Mouse (Mus musculus): ENCODE data around the gene Fndc3b. TPM values are rescaled to one million over a fixed set of nuclear protein-coding genes. Genes with fewer than 3 reads are reported as not detected.

Fndc3b gene
- polyA plus RNA-seq, 1 experiment from 2014 or later = 29.0 TPM

DNA sequence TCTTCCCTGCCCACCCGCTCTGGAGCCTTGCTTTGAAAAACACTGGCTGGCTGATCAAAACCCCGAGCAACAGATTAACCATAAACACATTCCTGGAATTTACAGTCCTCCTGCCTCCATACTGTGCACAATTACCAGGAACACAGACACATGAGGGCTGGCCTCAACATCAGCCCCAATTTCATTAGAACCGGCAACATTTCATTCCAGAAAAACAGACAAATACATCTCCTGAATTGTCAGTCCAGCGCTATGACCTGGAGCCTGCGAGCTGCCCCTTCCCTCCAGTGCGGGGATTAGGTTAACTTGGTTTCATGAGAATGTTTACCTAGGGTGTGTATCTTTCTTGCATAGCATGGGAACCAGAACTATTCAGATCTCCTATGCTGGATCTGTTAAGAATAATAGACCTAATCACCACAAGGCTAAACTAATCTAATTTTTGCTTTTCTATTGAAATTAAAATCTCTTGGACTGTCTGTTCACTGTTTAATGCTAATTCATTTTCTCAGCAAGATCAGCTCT, 275.9 kb downstream of the Fndc3b start:
- Histone ChIP-seq H3K9ac (ENCODE audit: low read length) (no peak overlapping the region), H3K27me3 (ENCODE audit: control insufficient read depth, insufficient read depth, low read length) (no peaks in the 10 kb centered on the region), H3K36me3 (ENCODE audit: control insufficient read depth, insufficient read depth, low read length) (peaks cover 87% of the 10 kb centered on the region), H3K4me1 (ENCODE audit: control insufficient read depth in 2 of 2, insufficient read depth in 2 of 2, low read length in 2 of 2) (peaks cover 6 to 17% of the 10 kb centered on the region in 2 experiments), H3K4me3 (ENCODE audit: control insufficient read depth in 1 of 2, insufficient read depth in 1 of 2, low read depth in 1 of 2, low read length in 2 of 2) (no peak overlapping the region), H3K9me3 (ENCODE audit: control insufficient read depth, low read length) (no peaks in the 10 kb centered on the region), H3K4me2 (ENCODE audit: low read length) (no peak overlapping the region), H3K27ac (replicated peaks in 1 of 2; ENCODE audit: control insufficient read depth in 1 of 2, insufficient read depth in 1 of 2, low read depth in 2 of 2, low read length in 2 of 2) (no peak overlapping the region)
- 58% methylated on average over 6 of the region's 6 CpGs for WGBS
- no peak for ATAC-seq (ENCODE audit: insufficient number of reproducible peaks, insufficient read depth, low FRiP score, low read depth)

DNA sequence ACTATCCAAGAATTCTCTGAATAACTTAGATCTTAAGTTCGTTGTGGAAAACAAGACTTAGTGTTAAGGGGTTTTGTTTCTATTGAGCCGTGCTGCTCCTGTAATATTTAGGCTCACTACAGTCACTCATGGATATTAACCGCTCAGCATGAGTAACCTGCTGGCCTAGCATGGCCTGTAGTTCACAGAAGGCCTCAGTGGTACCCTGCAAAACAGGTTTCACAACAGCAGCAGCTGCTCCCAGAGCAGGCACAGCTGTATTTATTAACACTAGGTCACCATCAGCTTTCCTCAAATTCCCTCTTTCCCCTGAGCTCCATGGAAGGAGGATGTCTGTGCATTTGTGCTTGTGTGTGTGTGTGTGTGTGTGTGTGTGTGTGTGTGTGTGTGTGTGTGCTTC, 278.1 kb downstream of the Fndc3b start:
- Histone ChIP-seq H3K9me3 (ENCODE audit: control insufficient read depth, low read length) (no peaks in the 10 kb centered on the region), H3K4me1 (ENCODE audit: control insufficient read depth in 2 of 2, insufficient read depth in 2 of 2, low read length in 2 of 2) (peaks cover 6 to 17% of the 10 kb centered on the region in 2 experiments), H3K36me3 (ENCODE audit: control insufficient read depth, insufficient read depth, low read length) (peaks cover 87% of the 10 kb centered on the region), H3K27ac (replicated peaks in 1 of 2; ENCODE audit: control insufficient read depth in 1 of 2, insufficient read depth in 1 of 2, low read depth in 2 of 2, low read length in 2 of 2) (no peak overlapping the region), H3K27me3 (ENCODE audit: control insufficient read depth, insufficient read depth, low read length) (no peaks in the 10 kb centered on the region), H3K4me2 (ENCODE audit: low read length) (no peak overlapping the region), H3K9ac (ENCODE audit: low read length) (no peak overlapping the region), H3K4me3 (ENCODE audit: control insufficient read depth in 1 of 2, insufficient read depth in 1 of 2, low read depth in 1 of 2, low read length in 2 of 2) (no peak overlapping the region)
- no peak for ATAC-seq (ENCODE audit: insufficient number of reproducible peaks, insufficient read depth, low FRiP score, low read depth)
- 92% methylated on average over 3 of the region's 3 CpGs for WGBS

DNA sequence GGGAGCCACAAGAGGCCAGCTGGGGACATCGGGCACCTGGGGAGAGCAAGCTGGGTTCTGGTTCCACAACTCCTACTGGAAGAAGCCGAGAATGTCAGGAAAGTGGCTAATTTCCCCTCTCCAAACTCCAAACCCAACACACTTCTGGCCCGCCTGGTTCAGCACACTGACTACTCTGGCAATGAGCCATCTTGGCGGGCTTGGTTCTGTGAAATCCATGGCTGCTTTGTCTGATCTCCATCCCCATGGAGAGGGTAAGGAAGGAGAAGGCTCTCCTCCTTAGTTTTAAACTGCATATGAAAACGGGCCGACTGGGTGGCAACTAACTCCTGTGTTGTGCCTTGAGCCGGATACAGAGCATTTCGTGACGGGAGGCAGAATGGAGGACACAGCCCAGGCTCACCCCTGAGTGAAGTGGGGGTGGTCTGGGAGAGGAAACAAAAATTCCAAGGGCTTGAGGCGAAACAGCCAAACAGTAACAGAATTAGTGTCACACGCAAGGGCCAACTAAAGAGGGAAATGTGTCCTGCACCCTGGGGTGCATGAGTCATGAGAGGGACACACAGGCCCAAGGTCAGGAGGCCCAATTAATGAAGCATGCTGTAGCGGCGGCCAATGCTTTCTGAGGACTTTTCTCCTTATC, 280.4 kb downstream of the Fndc3b start:
- no peak for ATAC-seq (ENCODE audit: insufficient number of reproducible peaks, insufficient read depth, low FRiP score, low read depth)
- no peaks in the 10 kb centered on the region for H3K9me3 ChIP-seq (ENCODE audit: control insufficient read depth, low read length)
- WGBS = 78% methylated on average over 13 of the region's 13 CpGs
- peaks cover 85% of the 10 kb centered on the region for H3K36me3 ChIP-seq (ENCODE audit: control insufficient read depth, insufficient read depth, low read length)
- H3K4me3 ChIP-seq (ENCODE audit: control insufficient read depth in 1 of 2, insufficient read depth in 1 of 2, low read depth in 1 of 2, low read length in 2 of 2) = no peak overlapping the region
- no peak overlapping the region for H3K4me2 ChIP-seq (ENCODE audit: low read length)
- no peak overlapping the region for H3K9ac ChIP-seq (ENCODE audit: low read length)
- 0 out of 4 replicates have a peak overlapping the region, but pooled peaks of 1 of the 2 experiments have one; percentile 29 for H3K27ac ChIP-seq (replicated peaks in 1 of 2; ENCODE audit: control insufficient read depth in 1 of 2, insufficient read depth in 1 of 2, low read depth in 2 of 2, low read length in 2 of 2)
- peaks cover 3 to 12% of the 10 kb centered on the region in 2 experiments for H3K4me1 ChIP-seq (ENCODE audit: control insufficient read depth in 2 of 2, insufficient read depth in 2 of 2, low read length in 2 of 2)
- no peaks in the 10 kb centered on the region for H3K27me3 ChIP-seq (ENCODE audit: control insufficient read depth, insufficient read depth, low read length)

DNA sequence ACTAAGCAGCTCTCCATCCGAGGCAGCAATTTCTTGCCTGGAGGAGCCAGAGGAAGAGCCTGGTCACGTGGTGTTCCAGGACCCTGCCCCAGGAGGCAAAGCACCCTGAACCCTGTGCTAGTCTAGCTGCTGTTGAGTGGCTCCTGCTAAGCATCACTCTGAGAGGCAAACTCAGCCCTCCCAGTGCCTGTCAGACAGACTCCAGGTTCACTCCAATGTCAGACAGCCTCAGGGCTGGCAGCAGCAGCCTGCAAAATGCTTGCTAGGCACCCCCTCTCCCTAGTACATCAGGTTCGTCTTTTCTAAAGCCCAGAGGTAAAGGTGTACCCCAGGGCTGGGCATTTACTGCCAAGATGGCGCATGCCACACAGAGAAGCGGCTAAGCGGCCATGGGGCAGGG, 283.7 kb downstream of the Fndc3b start:
- H3K9ac ChIP-seq (ENCODE audit: low read length) = no peak overlapping the region
- 79% methylated on average over 6 of the region's 6 CpGs for WGBS
- ATAC-seq (ENCODE audit: insufficient number of reproducible peaks, insufficient read depth, low FRiP score, low read depth) = no peak
- peaks cover 3 to 10% of the 10 kb centered on the region in 2 experiments for H3K4me1 ChIP-seq (ENCODE audit: control insufficient read depth in 2 of 2, insufficient read depth in 2 of 2, low read length in 2 of 2)
- H3K27ac ChIP-seq (replicated peaks in 1 of 2; ENCODE audit: control insufficient read depth in 1 of 2, insufficient read depth in 1 of 2, low read depth in 2 of 2, low read length in 2 of 2) = no peak overlapping the region
- H3K4me2 ChIP-seq (ENCODE audit: low read length) = no peak overlapping the region
- no peak overlapping the region for H3K4me3 ChIP-seq (ENCODE audit: control insufficient read depth in 1 of 2, insufficient read depth in 1 of 2, low read depth in 1 of 2, low read length in 2 of 2)
- peaks cover 89% of the 10 kb centered on the region for H3K36me3 ChIP-seq (ENCODE audit: control insufficient read depth, insufficient read depth, low read length)
- no peaks in the 10 kb centered on the region for H3K27me3 ChIP-seq (ENCODE audit: control insufficient read depth, insufficient read depth, low read length)
- no peaks in the 10 kb centered on the region for H3K9me3 ChIP-seq (ENCODE audit: control insufficient read depth, low read length)

DNA sequence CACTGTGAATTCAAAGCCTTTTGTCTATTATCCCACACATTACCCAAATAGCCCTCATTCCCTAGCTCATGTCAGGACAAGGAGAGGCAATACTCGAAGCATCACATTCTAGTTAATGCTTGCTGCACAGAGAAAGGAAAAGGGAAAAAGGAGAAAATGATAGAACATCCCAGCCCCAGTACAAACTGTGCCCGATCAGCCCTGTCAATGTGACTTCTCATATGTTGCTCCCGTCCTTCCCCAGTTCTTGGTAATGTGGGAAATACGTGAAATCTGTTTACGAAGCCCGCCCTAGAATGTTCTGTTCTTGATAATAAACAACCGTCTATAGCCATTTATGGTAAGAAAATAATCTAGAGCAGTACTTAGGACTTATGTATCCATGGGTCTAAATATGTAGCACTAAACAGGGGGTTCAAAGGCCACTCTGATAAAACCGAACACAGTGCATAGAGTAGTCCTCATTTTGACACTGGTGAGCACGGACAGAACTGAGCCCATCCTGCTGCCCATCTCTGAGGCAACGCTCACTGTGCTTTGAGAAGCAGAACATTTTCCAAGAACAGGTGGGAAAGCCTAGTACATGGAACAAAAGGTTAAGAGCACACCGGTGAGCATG, 286.9 kb downstream of the Fndc3b start:
- Histone ChIP-seq H3K27ac (replicated peaks in 1 of 2; ENCODE audit: control insufficient read depth in 1 of 2, insufficient read depth in 1 of 2, low read depth in 2 of 2, low read length in 2 of 2) (no peak overlapping the region), H3K4me1 (ENCODE audit: control insufficient read depth in 2 of 2, insufficient read depth in 2 of 2, low read length in 2 of 2) (no peaks in the 10 kb centered on the region), H3K9ac (ENCODE audit: low read length) (no peak overlapping the region), H3K4me2 (ENCODE audit: low read length) (no peak overlapping the region), H3K36me3 (ENCODE audit: control insufficient read depth, insufficient read depth, low read length) (peaks cover 88% of the 10 kb centered on the region), H3K27me3 (ENCODE audit: control insufficient read depth, insufficient read depth, low read length) (no peaks in the 10 kb centered on the region), H3K4me3 (ENCODE audit: control insufficient read depth in 1 of 2, insufficient read depth in 1 of 2, low read depth in 1 of 2, low read length in 2 of 2) (no peak overlapping the region), H3K9me3 (ENCODE audit: control insufficient read depth, low read length) (no peaks in the 10 kb centered on the region)
- ATAC-seq (ENCODE audit: insufficient number of reproducible peaks, insufficient read depth, low FRiP score, low read depth) = no peak
- 91% methylated on average over 11 of the region's 11 CpGs for WGBS

DNA sequence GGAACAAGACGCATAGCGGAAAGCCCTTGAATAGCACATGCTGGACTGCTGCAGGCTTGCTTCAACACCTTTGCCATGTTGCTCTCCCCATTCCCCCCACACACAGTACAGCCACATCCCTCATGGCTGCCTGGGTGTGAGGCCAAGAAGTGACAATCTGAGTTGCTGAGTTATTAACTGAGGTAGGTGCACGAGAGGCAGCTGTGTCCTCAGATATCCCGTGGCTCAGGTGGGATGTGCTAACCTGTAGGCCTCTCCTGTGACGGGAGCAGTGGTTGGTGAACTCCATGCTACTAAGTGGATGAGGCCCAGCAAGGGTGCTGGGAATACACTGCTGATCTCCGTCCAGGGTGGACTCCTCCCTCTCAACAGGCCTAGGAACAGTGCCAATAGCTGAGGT, 288.6 kb downstream of the Fndc3b start:
- no peaks in the 10 kb centered on the region for H3K27me3 ChIP-seq (ENCODE audit: control insufficient read depth, insufficient read depth, low read length)
- no peak overlapping the region for H3K4me3 ChIP-seq (ENCODE audit: control insufficient read depth in 1 of 2, insufficient read depth in 1 of 2, low read depth in 1 of 2, low read length in 2 of 2)
- no peaks in the 10 kb centered on the region for H3K9me3 ChIP-seq (ENCODE audit: control insufficient read depth, low read length)
- H3K4me2 ChIP-seq (ENCODE audit: low read length) = no peak overlapping the region
- no peaks in the 10 kb centered on the region for H3K4me1 ChIP-seq (ENCODE audit: control insufficient read depth in 2 of 2, insufficient read depth in 2 of 2, low read length in 2 of 2)
- peaks cover 88% of the 10 kb centered on the region for H3K36me3 ChIP-seq (ENCODE audit: control insufficient read depth, insufficient read depth, low read length)
- no peak overlapping the region for H3K9ac ChIP-seq (ENCODE audit: low read length)
- no peak for ATAC-seq (ENCODE audit: insufficient number of reproducible peaks, insufficient read depth, low FRiP score, low read depth)
- WGBS = 78% methylated on average over 6 of the region's 6 CpGs
- H3K27ac ChIP-seq (replicated peaks in 1 of 2; ENCODE audit: control insufficient read depth in 1 of 2, insufficient read depth in 1 of 2, low read depth in 2 of 2, low read length in 2 of 2) = no peak overlapping the region

DNA sequence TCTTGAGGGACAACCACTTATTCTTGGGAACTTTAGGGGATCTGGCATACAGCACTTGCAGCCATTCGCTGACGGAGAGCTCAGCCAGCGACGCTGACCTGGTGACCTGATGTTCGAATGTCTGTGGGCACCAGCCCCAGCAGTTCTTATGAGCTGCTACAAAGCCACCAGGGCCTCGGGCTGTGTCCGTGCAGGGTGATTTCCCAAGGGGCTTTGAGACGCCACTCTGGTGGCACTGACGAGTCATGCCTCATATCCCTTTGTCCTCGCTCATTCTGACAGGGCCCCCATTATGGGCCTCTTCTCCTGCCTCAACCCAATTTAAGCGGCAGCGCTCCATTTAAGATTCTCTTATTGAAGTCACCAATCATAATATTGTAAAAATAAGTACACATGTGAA, 289.1 kb downstream of the Fndc3b start:
- ATAC-seq (ENCODE audit: insufficient number of reproducible peaks, insufficient read depth, low FRiP score, low read depth) = no peak
- Histone ChIP-seq H3K4me2 (ENCODE audit: low read length) (no peak overlapping the region), H3K9ac (ENCODE audit: low read length) (no peak overlapping the region), H3K27ac (replicated peaks in 1 of 2; ENCODE audit: control insufficient read depth in 1 of 2, insufficient read depth in 1 of 2, low read depth in 2 of 2, low read length in 2 of 2) (no peak overlapping the region), H3K4me1 (ENCODE audit: control insufficient read depth in 2 of 2, insufficient read depth in 2 of 2, low read length in 2 of 2) (no peaks in the 10 kb centered on the region), H3K4me3 (ENCODE audit: control insufficient read depth in 1 of 2, insufficient read depth in 1 of 2, low read depth in 1 of 2, low read length in 2 of 2) (no peak overlapping the region), H3K27me3 (ENCODE audit: control insufficient read depth, insufficient read depth, low read length) (no peaks in the 10 kb centered on the region), H3K9me3 (ENCODE audit: control insufficient read depth, low read length) (no peaks in the 10 kb centered on the region), H3K36me3 (ENCODE audit: control insufficient read depth, insufficient read depth, low read length) (peaks cover 85% of the 10 kb centered on the region)
- 83% methylated on average over 12 of the region's 12 CpGs for WGBS
